Mouse (Mus musculus): Measurements from ENCODE around the gene Wnt6. TPM values are rescaled to one million over a fixed set of nuclear protein-coding genes. Genes with fewer than 3 reads are reported as not detected.
"Not testable (repeated sequence)": the region's sequence is repeated elsewhere in the genome, so short reads cannot be mapped to it uniquely, and the experiment has no call there.

Wnt6 gene
- polyA plus RNA-seq, 1 experiment: 0.27 TPM

DNA sequence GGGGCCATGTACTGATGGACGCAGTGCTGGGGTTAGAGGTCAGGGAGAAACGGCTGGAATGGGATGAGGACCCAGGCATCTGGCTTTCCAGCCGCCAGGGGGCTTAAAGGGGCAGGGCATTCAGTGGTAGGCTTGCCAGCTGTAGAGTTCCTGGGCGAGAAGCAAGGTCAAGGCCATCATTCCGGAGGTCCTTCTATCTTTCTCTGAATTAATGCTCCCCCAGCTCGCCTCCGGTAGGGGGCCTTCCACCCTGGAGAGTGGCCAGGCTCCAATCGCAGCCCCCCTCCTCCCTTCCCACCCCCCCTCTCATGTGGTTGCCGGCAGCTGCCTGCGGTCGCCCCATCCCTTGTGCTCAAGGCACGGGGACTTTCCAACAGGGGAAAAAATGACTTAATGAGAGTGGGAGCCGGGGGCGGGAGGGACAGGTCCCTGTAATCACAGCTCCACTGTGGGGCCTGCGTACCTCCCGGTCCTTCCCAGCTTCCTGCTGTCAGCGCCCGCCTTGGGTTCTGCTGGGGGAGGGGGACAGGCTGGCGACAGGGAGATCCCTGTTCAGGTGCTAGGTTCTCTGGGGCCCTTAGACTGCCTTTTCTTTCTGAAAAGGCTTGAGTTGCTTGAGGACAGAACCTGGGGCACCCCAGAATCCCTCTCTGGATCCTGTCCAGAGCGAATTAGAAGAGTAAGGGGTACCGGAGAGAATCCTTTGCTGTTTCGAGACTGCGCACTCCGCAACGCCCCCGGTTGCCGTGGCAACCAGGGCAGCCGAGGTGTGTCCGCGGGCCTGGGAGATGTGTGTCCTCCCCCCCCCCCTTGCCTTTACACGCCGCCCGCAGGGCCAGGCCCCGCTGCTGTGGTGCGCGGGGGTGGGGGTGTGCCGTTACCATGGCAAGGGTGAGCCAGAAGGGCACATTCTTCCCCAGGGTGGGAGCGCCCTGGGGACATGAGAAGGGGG lies 34.9 kb downstream of the Wnt6 start:
- H3K4me1 ChIP-seq (ENCODE audit: control insufficient read depth, insufficient read depth, low read length): no peaks in the 10 kb centered on the region
- H3K4me3 ChIP-seq (ENCODE audit: insufficient read depth, low read depth, low read length): no peak overlapping the region
- H3K36me3 ChIP-seq (ENCODE audit: control insufficient read depth, insufficient read depth, low read length): no peaks in the 10 kb centered on the region
- no peak overlapping the region for H3K27ac ChIP-seq (ENCODE audit: insufficient read depth, low read depth, low read length)
- TF ChIP-seq POLR2A (IDR thresholded peaks at IDR 0.05; ENCODE audit: low read depth, low read length): no peak
- 0 out of 2 replicates have a peak, but pooled peaks have one; percentile 16 for TF ChIP-seq CTCF (conservative IDR thresholded peaks at IDR 0.05; ENCODE audit: insufficient read depth, insufficient read length, low read depth, low read length)
- H3K27me3 ChIP-seq (replicated peaks; ENCODE audit: control insufficient read depth, insufficient read depth, low read length): no peaks in the 10 kb centered on the region
- DNase-seq: no peak
- 4% methylated on average over 38 of the region's 38 CpGs for WGBS

- Histone ChIP-seq H3K27ac (ENCODE audit: insufficient read depth, low read depth, low read length) (no peak overlapping the region), H3K4me3 (ENCODE audit: insufficient read depth, low read depth, low read length) (no peak overlapping the region), H3K36me3 (ENCODE audit: control insufficient read depth, insufficient read depth, low read length) (no peaks in the 10 kb centered on the region), H3K4me1 (ENCODE audit: control insufficient read depth, insufficient read depth, low read length) (no peaks in the 10 kb centered on the region), H3K27me3 (replicated peaks; ENCODE audit: control insufficient read depth, insufficient read depth, low read length) (no peaks in the 10 kb centered on the region)
- DNase-seq: no peak
- TF ChIP-seq POLR2A (IDR thresholded peaks at IDR 0.05; ENCODE audit: low read depth, low read length) (no peak), CTCF (conservative IDR thresholded peaks at IDR 0.05; ENCODE audit: insufficient read depth, insufficient read length, low read depth, low read length) (no peak)
- 16% methylated on average over 23 of the region's 23 CpGs for WGBS
Observed at GRCm38 (mm10) chr1:74807551-74808071, 35.9 kb downstream of the Wnt6 start.

GRCm38 (mm10) chr1:74808078-74808477 lies 36.4 kb downstream of the Wnt6 start:
- under 1% methylated on average over 16 of the region's 16 CpGs for WGBS
- DNase-seq: peak; percentile 92
- TF ChIP-seq CTCF (conservative IDR thresholded peaks at IDR 0.05; ENCODE audit: insufficient read depth, insufficient read length, low read depth, low read length): peak; percentile 95
- no peak for TF ChIP-seq POLR2A (IDR thresholded peaks at IDR 0.05; ENCODE audit: low read depth, low read length)
- H3K27me3 ChIP-seq (replicated peaks; ENCODE audit: control insufficient read depth, insufficient read depth, low read length): no peaks in the 10 kb centered on the region
- H3K4me1 ChIP-seq (ENCODE audit: control insufficient read depth, insufficient read depth, low read length): no peaks in the 10 kb centered on the region
- no peaks in the 10 kb centered on the region for H3K36me3 ChIP-seq (ENCODE audit: control insufficient read depth, insufficient read depth, low read length)
- H3K4me3 ChIP-seq (ENCODE audit: insufficient read depth, low read depth, low read length): no peak overlapping the region
- no peak overlapping the region for H3K27ac ChIP-seq (ENCODE audit: insufficient read depth, low read depth, low read length)

GRCm38 (mm10) chr1:74809007-74809406 lies 37.3 kb downstream of the Wnt6 start:
- no peak overlapping the region for H3K4me3 ChIP-seq (ENCODE audit: insufficient read depth, low read depth, low read length)
- TF ChIP-seq POLR2A (IDR thresholded peaks at IDR 0.05; ENCODE audit: low read depth, low read length) (no peak), CTCF (conservative IDR thresholded peaks at IDR 0.05; ENCODE audit: insufficient read depth, insufficient read length, low read depth, low read length) (no peak)
- H3K27ac ChIP-seq (ENCODE audit: insufficient read depth, low read depth, low read length): no peak overlapping the region
- H3K36me3 ChIP-seq (ENCODE audit: control insufficient read depth, insufficient read depth, low read length): no peaks in the 10 kb centered on the region
- H3K4me1 ChIP-seq (ENCODE audit: control insufficient read depth, insufficient read depth, low read length): no peaks in the 10 kb centered on the region
- H3K27me3 ChIP-seq (replicated peaks; ENCODE audit: control insufficient read depth, insufficient read depth, low read length): no peaks in the 10 kb centered on the region
- WGBS: 60% methylated on average over 10 of the region's 10 CpGs
- no peak for DNase-seq

- 79% methylated on average over 9 of the region's 9 CpGs for WGBS
- Histone ChIP-seq H3K4me3 (ENCODE audit: insufficient read depth, low read depth, low read length) (no peak overlapping the region), H3K36me3 (ENCODE audit: control insufficient read depth, insufficient read depth, low read length) (no peaks in the 10 kb centered on the region), H3K4me1 (ENCODE audit: control insufficient read depth, insufficient read depth, low read length) (no peaks in the 10 kb centered on the region), H3K27me3 (replicated peaks; ENCODE audit: control insufficient read depth, insufficient read depth, low read length) (no peaks in the 10 kb centered on the region), H3K27ac (ENCODE audit: insufficient read depth, low read depth, low read length) (no peak overlapping the region)
- DNase-seq: no peak
- TF ChIP-seq CTCF (conservative IDR thresholded peaks at IDR 0.05; ENCODE audit: insufficient read depth, insufficient read length, low read depth, low read length): peak; percentile 26; the same call in 1 of the 2 replicates
- no peak for TF ChIP-seq POLR2A (IDR thresholded peaks at IDR 0.05; ENCODE audit: low read depth, low read length)
Observed at GRCm38 (mm10) chr1:74814931-74815647, 43.4 kb downstream of the Wnt6 start.

GRCm38 (mm10) chr1:74815965-74816364 lies 44.3 kb downstream of the Wnt6 start:
- not testable (repeated sequence) for DNase-seq; H3K27ac ChIP-seq (ENCODE audit: insufficient read depth, low read depth, low read length); H3K36me3 ChIP-seq (ENCODE audit: control insufficient read depth, insufficient read depth, low read length); H3K4me3 ChIP-seq (ENCODE audit: insufficient read depth, low read depth, low read length); H3K4me1 ChIP-seq (ENCODE audit: control insufficient read depth, insufficient read depth, low read length); H3K27me3 ChIP-seq (replicated peaks; ENCODE audit: control insufficient read depth, insufficient read depth, low read length)
- 90% methylated on average over 6 of the region's 6 CpGs for WGBS

Data from kidney, adult 2 months (tissue).